Mouse (Mus musculus): Measurements from ENCODE around the gene Ttll2. TPM values are rescaled to one million over a fixed set of nuclear protein-coding genes. Genes with fewer than 3 reads are reported as not detected.

The Ttll2 gene
- not detected in 2 replicates for polyA plus RNA-seq (2012; ENCODE audit: low replicate concordance)

DNA sequence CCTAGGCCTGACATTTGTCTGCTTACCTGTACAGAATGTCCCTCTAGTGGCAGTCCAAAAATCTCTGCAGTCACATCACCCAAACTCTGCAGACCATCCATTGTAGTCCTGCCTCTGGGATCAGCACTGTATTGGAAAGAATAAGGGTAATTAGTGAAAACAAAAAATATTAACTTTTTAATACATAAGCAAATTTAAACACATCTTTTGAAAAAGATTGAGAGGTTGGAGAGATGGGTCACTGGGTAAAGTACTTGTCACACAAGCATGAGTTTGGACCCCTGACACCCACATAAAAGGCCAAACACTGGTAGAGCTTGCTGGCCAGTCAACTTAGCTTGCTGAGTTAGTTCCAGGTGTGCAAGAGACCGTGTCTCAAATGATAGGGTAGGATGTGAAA lies at the start of gene Ttll2:
Gene Ttll2 (minus strand): TSS at position 101 of the 400 bp plus-strand sequence.

DNA sequence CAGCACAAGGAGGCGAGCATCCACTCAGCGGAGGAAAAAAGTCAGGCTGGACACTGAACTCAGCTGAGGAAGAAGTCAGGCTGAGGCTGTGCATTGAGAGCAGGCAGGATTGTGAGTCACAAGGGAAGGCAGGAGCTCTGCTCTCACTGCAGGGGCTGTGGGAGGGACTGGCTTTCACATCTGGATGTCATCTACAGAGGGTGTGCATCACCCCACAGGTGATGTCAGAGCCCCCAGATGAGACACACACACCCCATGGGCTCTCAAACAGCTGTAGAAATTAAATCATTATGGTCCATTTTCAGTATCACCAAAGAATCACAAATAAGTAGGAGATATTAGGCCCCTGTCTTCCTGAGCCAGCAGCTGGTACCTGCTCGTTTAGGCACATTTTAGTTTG lies 32.9 kb upstream of the Ttll2 start, which contains the start of gene Unc93a2:
Gene Unc93a2 (minus strand): TSS at position 101 of the 400 bp plus-strand sequence.

GRCm38 (mm10) chr17:7371879-7372278 lies 19.4 kb upstream of the Ttll2 start, which contains the start of gene Gm49630:
Gene Gm49630 (minus strand): TSS chr17:7371979.

GRCm38 (mm10) chr17:7324346-7324745 lies 28.1 kb downstream of the Ttll2 start, which contains the start of gene Tcp10a:
Gene Tcp10a (plus strand): TSS chr17:7324646.

Other genes starting within 250 kb of the Ttll2 start
- 0.49 and 1.5 TPM in 2 replicates for gene Rps6ka2, start 182.6 kb downstream of the Ttll2 start, polyA plus RNA-seq (2012; ENCODE audit: low replicate concordance)
- not detected in 2 replicates for gene Tcp10a, start 28.1 kb downstream of the Ttll2 start, polyA plus RNA-seq (2012; ENCODE audit: low replicate concordance)
- not detected in 2 replicates for gene Gm49630, start 19.3 kb upstream of the Ttll2 start, polyA plus RNA-seq (2012; ENCODE audit: low replicate concordance)
- not detected in 2 replicates for gene Unc93a2, start 32.8 kb upstream of the Ttll2 start, polyA plus RNA-seq (2012; ENCODE audit: low replicate concordance)

All from hematopoietic multipotent progenitor cell, adult 10-12 weeks (in vitro differentiated cells).